Mouse (Mus musculus): ENCODE results near the gene Immt. TPM values are rescaled to one million over a fixed set of nuclear protein-coding genes. Genes with fewer than 3 reads are reported as not detected.
A peak's percentile ranks its signal among the peaks of the same experiment; 100 is the strongest.

The Immt gene
- total and polyA plus RNA-seq, 2 experiments from 2014 or later: 506 to 545 TPM

DNA sequence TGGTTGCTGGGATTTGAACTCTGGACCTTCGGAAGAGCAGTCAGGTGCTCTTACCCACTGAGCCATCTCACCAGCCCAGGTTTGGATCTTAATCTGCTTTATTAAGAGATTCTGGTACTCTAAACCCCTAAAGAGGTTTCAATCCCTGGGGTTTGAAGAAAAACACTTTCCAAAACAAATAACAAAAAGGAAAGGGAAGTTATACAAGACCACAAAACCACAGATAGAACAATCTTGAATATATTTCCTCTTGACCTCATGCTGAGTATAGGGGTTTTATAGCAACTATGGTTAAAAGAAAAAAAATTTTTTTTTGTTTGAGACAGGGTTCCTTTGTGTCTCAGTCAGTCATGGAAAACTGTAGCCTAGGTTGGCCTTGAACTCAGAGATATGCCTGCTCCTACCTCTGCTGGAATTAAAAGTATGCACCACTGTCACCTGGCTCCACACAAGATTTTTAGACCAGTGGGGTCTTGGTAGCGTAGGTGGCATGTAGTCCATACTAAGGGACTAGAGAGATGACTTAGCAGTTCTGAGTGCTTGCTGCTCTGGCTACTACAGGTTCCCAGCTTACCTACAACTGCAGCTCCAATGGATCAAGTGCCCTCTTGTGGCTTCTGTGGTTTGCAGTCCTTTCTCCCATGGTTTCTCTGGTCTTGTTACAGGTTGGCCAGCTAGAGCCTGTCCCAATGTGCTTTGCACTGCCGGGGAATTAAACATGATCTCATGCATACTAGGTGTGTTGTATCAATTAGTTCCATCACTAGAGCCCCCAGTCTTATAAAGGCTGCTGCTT is 47.0 kb downstream of the Immt start:
- Histone ChIP-seq H3K9me3 (replicated peaks; ENCODE audit: control insufficient read depth, low read length) (no peaks in the 10 kb centered on the region), H3K4me2 (ENCODE audit: low read depth, low read length) (no peak overlapping the region), H3K36me3 (replicated peaks; ENCODE audit: control insufficient read depth, insufficient read depth, low read length) (peaks cover 80% of the 10 kb centered on the region), H3K4me1 (ENCODE audit: control insufficient read depth, insufficient read depth) (no peaks in the 10 kb centered on the region), H3K27ac (ENCODE audit: low read depth) (no peak overlapping the region), H3K9ac (replicated peaks; ENCODE audit: low read depth, low read length) (no peak overlapping the region), H3K4me3 (ENCODE audit: low read depth, low read length) (no peak overlapping the region), H3K27me3 (ENCODE audit: control insufficient read depth, insufficient read depth, low read length) (no peaks in the 10 kb centered on the region)
- DNase-seq (ENCODE audit: low spot score) (no peak), ATAC-seq (ENCODE audit: insufficient read depth, low read depth) (no peak)
- WGBS: 92% methylated on average over 3 of the region's 3 CpGs
- TF ChIP-seq EP300 (IDR thresholded peaks at IDR 0.05; ENCODE audit: low read depth) (no peak), CTCF (IDR thresholded peaks at IDR 0.05; ENCODE audit: low read depth) (no peak)

DNA sequence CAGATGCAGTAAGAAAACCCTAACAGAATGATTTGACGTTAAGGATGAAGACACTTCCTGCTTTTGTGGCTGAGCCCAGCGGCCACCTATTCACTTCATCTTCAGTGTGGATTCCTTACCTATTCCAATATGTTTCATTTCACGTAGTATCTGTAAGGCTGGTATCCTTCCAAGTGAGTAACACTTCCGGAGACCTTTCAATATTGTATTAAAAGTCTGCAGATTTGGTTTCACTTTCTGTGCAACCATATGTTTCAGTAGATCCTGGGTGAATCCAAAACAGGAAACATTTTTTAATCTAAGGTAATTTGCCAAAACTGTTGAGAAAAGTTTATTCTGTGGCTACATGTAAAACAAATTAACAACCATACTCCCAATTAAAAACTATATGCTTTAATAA is 62.1 kb downstream of the Immt start:
- no peak overlapping the region for H3K27ac ChIP-seq (ENCODE audit: low read depth)
- H3K9ac ChIP-seq (replicated peaks; ENCODE audit: low read depth, low read length): no peak overlapping the region
- ATAC-seq (ENCODE audit: insufficient read depth, low read depth) (no peak), DNase-seq (ENCODE audit: low spot score) (no peak)
- TF ChIP-seq CTCF (IDR thresholded peaks at IDR 0.05; ENCODE audit: low read depth) (no peak), EP300 (IDR thresholded peaks at IDR 0.05; ENCODE audit: low read depth) (no peak)
- no peaks in the 10 kb centered on the region for H3K4me1 ChIP-seq (ENCODE audit: control insufficient read depth, insufficient read depth)
- no peaks in the 10 kb centered on the region for H3K9me3 ChIP-seq (replicated peaks; ENCODE audit: control insufficient read depth, low read length)
- peaks cover 95% of the 10 kb centered on the region for H3K36me3 ChIP-seq (replicated peaks; ENCODE audit: control insufficient read depth, insufficient read depth, low read length)
- 90% methylated on average over 4 of the region's 4 CpGs for WGBS
- no peak overlapping the region for H3K4me3 ChIP-seq (ENCODE audit: low read depth, low read length)
- H3K27me3 ChIP-seq (ENCODE audit: control insufficient read depth, insufficient read depth, low read length): no peaks in the 10 kb centered on the region
- no peak overlapping the region for H3K4me2 ChIP-seq (ENCODE audit: low read depth, low read length)

DNA sequence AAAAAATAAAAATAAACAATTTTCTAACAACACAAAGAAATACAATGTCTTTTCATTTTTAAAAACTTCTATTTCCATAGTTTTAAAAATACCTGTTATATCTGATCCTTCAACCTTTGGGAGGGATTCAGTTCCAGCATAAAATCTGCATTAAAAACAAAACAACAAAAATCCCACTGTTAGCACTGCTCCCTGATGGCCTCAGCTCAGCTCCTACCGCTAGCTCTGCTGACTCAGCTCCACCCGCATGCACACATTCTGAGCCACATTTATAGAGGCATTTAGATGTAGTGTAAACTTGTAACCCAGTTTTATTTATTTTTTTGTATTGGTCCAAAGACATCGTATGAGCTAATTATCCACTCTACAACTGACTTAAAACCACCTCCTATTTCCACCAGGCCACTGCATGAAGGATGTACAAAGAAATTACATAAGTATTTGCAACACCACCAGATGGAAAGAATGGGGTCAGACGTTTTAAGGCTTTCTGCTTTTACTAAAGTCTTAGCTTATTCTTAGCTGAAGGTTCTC is 76.6 kb downstream of the Immt start:
- TF ChIP-seq CTCF (IDR thresholded peaks at IDR 0.05; ENCODE audit: low read depth): no peak
- TF ChIP-seq EP300 (IDR thresholded peaks at IDR 0.05; ENCODE audit: low read depth): no peak
- H3K4me1 ChIP-seq (ENCODE audit: control insufficient read depth, insufficient read depth): peaks cover 25% of the 10 kb centered on the region
- H3K9ac ChIP-seq (replicated peaks; ENCODE audit: low read depth, low read length): peak overlapping the region; percentile 76
- no peak for ATAC-seq (ENCODE audit: insufficient read depth, low read depth)
- DNase-seq (ENCODE audit: low spot score): no peak
- peak overlapping the region; percentile 77 for H3K4me2 ChIP-seq (ENCODE audit: low read depth, low read length)
- WGBS: 6% methylated on average over 4 of the region's 4 CpGs
- H3K36me3 ChIP-seq (replicated peaks; ENCODE audit: control insufficient read depth, insufficient read depth, low read length): peaks cover 31% of the 10 kb centered on the region
- no peaks in the 10 kb centered on the region for H3K27me3 ChIP-seq (ENCODE audit: control insufficient read depth, insufficient read depth, low read length)
- no peaks in the 10 kb centered on the region for H3K9me3 ChIP-seq (replicated peaks; ENCODE audit: control insufficient read depth, low read length)
- peak overlapping the region; percentile 81 for H3K4me3 ChIP-seq (ENCODE audit: low read depth, low read length)
- no peak overlapping the region for H3K27ac ChIP-seq (ENCODE audit: low read depth)

DNA sequence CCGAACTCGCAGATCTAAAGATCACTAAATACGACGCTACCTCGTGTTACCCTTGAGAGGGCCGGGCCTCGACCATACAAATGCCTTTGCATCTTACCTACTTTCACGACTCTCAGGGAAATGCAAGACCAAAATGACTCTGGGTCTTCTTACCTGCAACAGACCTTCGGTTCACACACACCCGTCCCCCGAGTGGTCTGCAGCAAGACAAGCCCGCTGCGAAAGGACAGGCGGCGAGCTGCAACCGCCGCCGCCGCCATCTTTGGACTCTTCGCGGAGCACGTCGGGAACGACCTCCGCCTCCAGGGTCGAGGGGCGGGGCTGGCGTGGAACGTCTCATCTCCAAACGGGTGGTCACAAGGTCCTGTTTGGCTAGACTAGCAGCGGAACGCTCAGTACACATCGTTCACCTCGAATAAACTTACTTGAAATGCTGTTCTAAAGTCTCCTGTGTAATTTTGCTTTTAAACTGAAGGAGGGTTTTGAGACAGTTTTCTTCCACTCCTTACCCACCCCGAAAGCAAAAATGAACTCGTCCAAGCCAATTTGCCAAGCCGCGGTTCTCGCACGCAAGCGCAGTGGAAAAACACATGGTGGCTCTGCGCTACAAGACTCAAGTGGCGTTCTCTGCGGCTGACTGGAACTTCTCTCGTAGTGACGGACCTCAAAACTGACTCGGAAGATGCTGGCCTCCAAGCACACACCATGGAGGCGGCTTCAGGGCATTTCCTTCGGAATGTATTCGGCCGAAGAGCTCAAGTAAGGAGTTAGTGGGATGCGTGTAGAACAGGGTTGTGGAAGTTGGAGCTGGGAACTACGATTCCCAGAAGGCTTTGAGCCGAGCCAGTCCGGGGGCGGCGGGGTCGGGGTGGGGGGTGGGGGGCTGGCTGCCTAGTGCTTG is 77.6 kb downstream of the Immt start, which contains the start of the genes Ptcd3 and Polr1a:
Gene Ptcd3, minus strand, starts transcription at position 270 of the 901 bp plus-strand sequence.
Gene Polr1a, plus strand, starts transcription at position 573 of the 901 bp plus-strand sequence.
- under 1% methylated on average over 58 of the region's 58 CpGs for WGBS
- H3K9me3 ChIP-seq (replicated peaks; ENCODE audit: control insufficient read depth, low read length): no peaks in the 10 kb centered on the region
- H3K27ac ChIP-seq (ENCODE audit: low read depth): peak within 1 kb of the TSS; percentile 50
- DNase-seq (ENCODE audit: low spot score) (peak; percentile 95), ATAC-seq (ENCODE audit: insufficient read depth, low read depth) (peak; percentile 87)
- H3K36me3 ChIP-seq (replicated peaks; ENCODE audit: control insufficient read depth, insufficient read depth, low read length): peaks cover 24% of the 10 kb centered on the region
- H3K4me1 ChIP-seq (ENCODE audit: control insufficient read depth, insufficient read depth): peaks cover 27% of the 10 kb centered on the region
- H3K4me3 ChIP-seq (ENCODE audit: low read depth, low read length): peak within 1 kb of the TSS; percentile 81
- no peaks in the 10 kb centered on the region for H3K27me3 ChIP-seq (ENCODE audit: control insufficient read depth, insufficient read depth, low read length)
- TF ChIP-seq EP300 (IDR thresholded peaks at IDR 0.05; ENCODE audit: low read depth) (peak; percentile 75; the same call in 1 of the 2 replicates), CTCF (IDR thresholded peaks at IDR 0.05; ENCODE audit: low read depth) (no peak)
- H3K4me2 ChIP-seq (ENCODE audit: low read depth, low read length): peak within 1 kb of the TSS; percentile 77
- peak within 1 kb of the TSS; percentile 76 for H3K9ac ChIP-seq (replicated peaks; ENCODE audit: low read depth, low read length)

DNA sequence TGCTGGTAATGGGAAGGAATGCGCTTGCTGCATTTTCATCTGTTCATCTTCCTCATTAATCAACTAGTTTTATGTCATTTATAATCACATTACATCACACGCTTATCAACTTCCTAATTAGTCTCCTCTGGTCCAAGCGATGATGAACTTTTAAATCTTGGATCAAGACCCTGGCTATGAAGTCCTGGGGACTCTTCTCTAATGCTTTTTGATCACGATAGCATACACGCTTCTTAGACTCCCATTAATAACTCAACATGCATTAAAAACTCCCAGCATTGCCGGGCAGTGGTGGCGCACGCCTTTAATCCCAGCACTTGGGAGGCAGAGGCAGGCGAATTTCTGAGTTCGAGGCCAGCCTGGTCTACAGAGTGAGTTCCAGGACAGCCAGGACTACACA is 78.3 kb downstream of the Immt start:
- Histone ChIP-seq H3K4me3 (ENCODE audit: low read depth, low read length) (peak overlapping the region; percentile 81), H3K36me3 (replicated peaks; ENCODE audit: control insufficient read depth, insufficient read depth, low read length) (peaks cover 17% of the 10 kb centered on the region), H3K27ac (ENCODE audit: low read depth) (peak overlapping the region; percentile 50), H3K4me1 (ENCODE audit: control insufficient read depth, insufficient read depth) (peaks cover 27% of the 10 kb centered on the region), H3K27me3 (ENCODE audit: control insufficient read depth, insufficient read depth, low read length) (no peaks in the 10 kb centered on the region), H3K4me2 (ENCODE audit: low read depth, low read length) (peak overlapping the region; percentile 77), H3K9me3 (replicated peaks; ENCODE audit: control insufficient read depth, low read length) (no peaks in the 10 kb centered on the region), H3K9ac (replicated peaks; ENCODE audit: low read depth, low read length) (peak overlapping the region; percentile 76)
- DNase-seq (ENCODE audit: low spot score) (no peak), ATAC-seq (ENCODE audit: insufficient read depth, low read depth) (no peak)
- 22% methylated on average over 10 of the region's 10 CpGs for WGBS
- no peak for TF ChIP-seq EP300 (IDR thresholded peaks at IDR 0.05; ENCODE audit: low read depth)
- no peak for TF ChIP-seq CTCF (IDR thresholded peaks at IDR 0.05; ENCODE audit: low read depth)

Data from heart, postnatal 0 days (tissue).